Mouse (Mus musculus): Measurements from ENCODE around the gene 2210010C04Rik.

GRCm38 (mm10) chr6:41054379-41054778 is 19.1 kb upstream of the 2210010C04Rik start:
- TF ChIP-seq TAL1 (conservative IDR thresholded peaks at IDR 0.05; ENCODE audit: low read depth, low read length), result no peak
- no peak for TF ChIP-seq CTCF (IDR thresholded peaks at IDR 0.05; ENCODE audit: low read depth, low read length)
- no peak for TF ChIP-seq GATA1 (IDR thresholded peaks at IDR 0.05; ENCODE audit: borderline replicate concordance, low read length)
